Mouse (Mus musculus) C2C12 (cell line): ENCODE results near the gene Magea2. TPM values are rescaled to one million over a fixed set of nuclear protein-coding genes. Genes with fewer than 3 reads are reported as not detected.
"Not testable (repeated sequence)": the region's sequence is repeated elsewhere in the genome, so short reads cannot be mapped to it uniquely, and the experiment has no call there.

Source experiments
- H3K27me3 ChIP-seq: one replicate; pipeline ENCODE4 v1.6.1; 2011; ENCODE audit not compliant: control insufficient read depth, insufficient read depth, insufficient read length
- H3K36me3 ChIP-seq: one replicate; pipeline ENCODE4 v1.6.1; 2011; ENCODE audit not compliant: control insufficient read depth, insufficient read depth
- H3K4me3 ChIP-seq: one replicate; pipeline ENCODE4 v1.5.1; 2011; ENCODE audit warnings: mild to moderate bottlenecking, control low read depth; ENCODE audit not compliant: poor library complexity, insufficient read depth, severe bottlenecking
- H3K79me2 ChIP-seq: one replicate; pipeline ENCODE4 v1.6.1; 2011; ENCODE audit not compliant: control insufficient read depth, insufficient read depth
- H3K79me3 ChIP-seq: one replicate; pipeline ENCODE4 v1.6.1; 2011; ENCODE audit warnings: low read depth, control low read depth
- H3ac ChIP-seq: one replicate; pipeline ENCODE3; 2011; ENCODE audit warnings: low read depth; ENCODE audit not compliant: control insufficient read depth, insufficient read length
- CEBPB ChIP-seq: IDR thresholded peaks from one replicate; pipeline ENCODE4 v1.6.1; 2011; ENCODE audit warnings: low read depth, mild to moderate bottlenecking, control low read depth, moderate library complexity
- CTCF ChIP-seq: IDR thresholded peaks from one replicate; pipeline ENCODE4 v1.5.1; 2011; ENCODE audit not compliant: control insufficient read depth, insufficient read depth, insufficient read length
- FOSL1 ChIP-seq: IDR thresholded peaks from one replicate; pipeline ENCODE4 v1.8.0; 2011; ENCODE audit warnings: mild to moderate bottlenecking, low read length; ENCODE audit not compliant: poor library complexity, insufficient read depth, severe bottlenecking
- MAX ChIP-seq: IDR thresholded peaks from one replicate; pipeline ENCODE4 v1.6.1; 2011; ENCODE audit warnings: mild to moderate bottlenecking, control low read depth
- MYOD1 ChIP-seq: IDR thresholded peaks from one replicate; pipeline ENCODE4 v1.6.1; 2011; ENCODE audit warnings: low read depth; ENCODE audit not compliant: control insufficient read depth, insufficient read length
- MYOG ChIP-seq: IDR thresholded peaks from one replicate; pipeline ENCODE4 v1.6.1; 2011; ENCODE audit not compliant: control insufficient read depth, insufficient read length; ENCODE audit errors: extremely low read depth
- USF1 ChIP-seq: IDR thresholded peaks from one replicate; pipeline ENCODE4 v1.6.1; 2011; ENCODE audit warnings: low read depth, mild to moderate bottlenecking, control low read depth, moderate library complexity
- long read RNA-seq, 2 experiments: library from polyadenylated mRNA; unstranded; transcript quantifications; one replicate each; pipeline ENCODE4 v2.0.0; 2019 to 2020
- polyA plus RNA-seq: library from polyadenylated mRNA; unstranded; fragments of >200 nt; fragmentation: generic; extraction: Trizol; gene quantifications from one replicate; pipeline ENCODE4 v1.2.1, GENCODE M21; 2012; ENCODE audit warnings: missing spikeins

Magea2 gene
- polyA plus RNA-seq = 0.20 TPM
- long read RNA-seq, experiment 1 = 0 reads
- long read RNA-seq, experiment 2 = 0 reads

DNA sequence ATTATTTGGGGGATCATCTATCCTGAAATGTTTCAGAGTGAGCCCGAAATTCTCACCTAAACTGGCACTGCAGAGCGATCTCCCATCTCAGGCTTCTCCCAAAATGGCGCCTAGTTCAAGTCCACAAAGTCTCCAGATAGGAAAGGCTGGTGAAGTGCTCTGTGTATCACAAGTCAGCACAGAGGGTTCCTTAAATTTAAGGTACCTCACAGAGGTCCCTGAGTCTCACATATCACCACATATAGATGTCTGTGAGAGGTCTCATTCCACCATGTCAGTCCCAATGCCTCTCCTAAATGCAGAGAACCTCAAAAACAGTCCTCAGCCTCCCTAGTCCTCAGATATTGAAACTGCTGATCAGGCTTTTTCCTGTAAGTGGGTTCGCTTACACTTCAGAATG lies at the start of gene Magea2:
Gene Magea2, minus strand, starts transcription at position 101 of the 400 bp plus-strand sequence.
- H3ac ChIP-seq, H3K4me3 ChIP-seq, H3K27me3 ChIP-seq, H3K36me3 ChIP-seq, H3K79me3 ChIP-seq, H3K79me2 ChIP-seq: not testable (repeated sequence)

DNA sequence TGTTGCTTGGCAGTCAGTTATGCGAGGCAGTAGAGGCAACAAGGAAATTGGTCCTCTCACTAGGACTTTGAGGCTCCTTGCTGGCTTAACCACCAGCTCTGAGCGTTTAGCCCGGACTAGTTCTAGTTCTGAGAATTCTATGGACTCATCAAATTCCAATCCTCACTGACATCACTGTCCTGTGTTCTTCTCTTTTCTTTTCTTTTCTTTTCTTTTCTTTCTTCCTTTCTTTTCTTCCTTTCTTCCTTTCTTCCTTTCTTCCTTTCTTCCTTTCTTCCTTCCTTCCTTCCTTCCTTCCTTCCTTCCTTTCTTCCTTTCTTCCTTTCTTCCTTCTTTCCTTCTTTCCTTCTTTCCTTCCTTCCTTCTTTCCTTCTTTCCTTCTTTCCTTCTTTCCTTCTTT lies 34.8 kb upstream of the Magea2 start, which contains the start of gene Cldn34b2:
Gene Cldn34b2, minus strand, starts transcription at position 101 of the 400 bp plus-strand sequence.
- H3K79me3 ChIP-seq, H3K27me3 ChIP-seq, H3K79me2 ChIP-seq, H3ac ChIP-seq, H3K36me3 ChIP-seq, H3K4me3 ChIP-seq: not testable (repeated sequence)

- Histone ChIP-seq H3K36me3 (no peaks in the 10 kb centered on the region), H3K79me3 (no peaks in the 10 kb centered on the region), H3K79me2 (no peaks in the 10 kb centered on the region), H3K27me3 (no peaks in the 10 kb centered on the region), H3ac (no peak overlapping the region), H3K4me3 (no peak overlapping the region)
- TF ChIP-seq MAX (no peak), CEBPB (no peak), FOSL1 (no peak), USF1 (no peak), MYOG (no peak), MYOD1 (no peak), CTCF (no peak)
Measured at GRCm38 (mm10) chrX:155098024-155098423, 4.6 kb upstream of the Magea2 start.

- H3ac ChIP-seq, H3K79me3 ChIP-seq, H3K36me3 ChIP-seq, H3K4me3 ChIP-seq, H3K79me2 ChIP-seq, H3K27me3 ChIP-seq: not testable (repeated sequence)
Measured at GRCm38 (mm10) chrX:155089693-155090092, 3.8 kb downstream of the Magea2 start, which contains the start of gene Magea1. Gene Magea1 (minus strand): TSS chrX:155089793.

GRCm38 (mm10) chrX:155063045-155063444 lies 30.4 kb downstream of the Magea2 start, which contains the start of gene Magea5:
Gene Magea5 (minus strand): TSS chrX:155063145.
- not testable (repeated sequence) for H3K79me2 ChIP-seq, H3ac ChIP-seq, H3K36me3 ChIP-seq, H3K4me3 ChIP-seq, H3K27me3 ChIP-seq, H3K79me3 ChIP-seq

GRCm38 (mm10) chrX:154995750-154996149 lies 97.7 kb downstream of the Magea2 start, which contains the start of gene Magea8:
Gene Magea8 (minus strand): TSS chrX:154995850.
- H3K79me2 ChIP-seq, H3K36me3 ChIP-seq, H3K79me3 ChIP-seq, H3ac ChIP-seq, H3K27me3 ChIP-seq, H3K4me3 ChIP-seq: not testable (repeated sequence)

Other genes starting within 250 kb of the Magea2 start
- not detected for gene Cldn34b1, start 203.4 kb downstream of the Magea2 start, polyA plus RNA-seq
- 0.04 TPM for gene Magea6, start 157.7 kb downstream of the Magea2 start, polyA plus RNA-seq
- gene Magea3, start 144.2 kb downstream of the Magea2 start, polyA plus RNA-seq = 0.18 TPM
- gene Magea8, start 97.8 kb downstream of the Magea2 start, polyA plus RNA-seq = 0.74 TPM
- gene Magea5, start 30.5 kb downstream of the Magea2 start, polyA plus RNA-seq = 0.49 TPM
- not detected for gene Magea1, start 3.9 kb downstream of the Magea2 start, polyA plus RNA-seq
- gene Cldn34b2, start 34.7 kb upstream of the Magea2 start, polyA plus RNA-seq = not detected
- 122 TPM for gene Sat1, start 122.8 kb upstream of the Magea2 start, polyA plus RNA-seq
- 61.1 TPM for gene Acot9, start 168.8 kb upstream of the Magea2 start, polyA plus RNA-seq
- 191 TPM for gene Prdx4, start 247.1 kb upstream of the Magea2 start, polyA plus RNA-seq